Mouse (Mus musculus) ZHBTc4 (cell line): ENCODE data around the gene Trir.
A peak's percentile ranks its signal among the peaks of the same experiment; 100 is the strongest.

Source experiments
- DNase-seq: peaks from one replicate; pipeline ENCODE4 v3.0.0-alpha.2; 2011; ENCODE audit warnings: low read depth, low spot score

Gene Trir

DNA sequence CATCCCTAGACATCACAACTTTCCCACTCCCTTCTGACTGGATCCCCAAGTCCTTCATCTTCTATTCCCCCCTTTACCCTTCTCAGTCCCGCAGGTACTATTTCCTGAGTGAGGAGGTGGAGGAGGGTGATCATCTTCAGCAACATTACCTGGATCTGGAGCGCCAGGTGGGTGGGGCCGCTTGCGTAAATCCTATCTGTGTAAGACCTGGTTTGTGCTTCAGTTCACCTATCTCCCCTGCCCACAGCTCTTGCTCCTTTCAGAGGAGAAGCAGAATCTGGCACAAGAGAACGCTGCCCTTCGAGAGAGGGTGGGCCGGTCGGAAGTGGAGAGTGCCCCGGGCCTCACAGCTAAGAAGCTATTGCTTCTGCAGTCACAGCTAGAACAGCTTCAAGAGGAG lies 32.2 kb upstream of the Trir start:
- DNase-seq: no peak

DNA sequence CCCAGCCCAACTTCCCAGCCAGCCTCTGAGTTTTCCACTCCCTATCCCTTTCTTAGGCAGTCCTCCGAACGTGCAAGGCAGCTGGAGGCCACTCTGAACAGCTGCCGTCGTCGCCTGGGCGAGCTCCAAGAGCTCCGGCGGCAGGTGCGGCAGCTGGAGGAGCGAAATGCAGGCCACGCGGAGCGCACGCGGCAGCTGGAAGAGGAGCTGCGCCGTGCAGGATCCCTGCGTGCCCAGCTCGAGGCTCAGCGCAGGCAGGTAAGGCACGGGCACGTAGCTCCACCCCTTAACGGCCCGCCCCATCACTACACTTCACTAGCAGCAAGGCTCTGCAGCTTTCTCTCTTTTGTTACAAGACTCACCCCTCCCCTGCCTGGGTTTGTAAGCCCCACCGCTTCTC lies 30.9 kb upstream of the Trir start:
- peak; percentile 70 for DNase-seq

DNA sequence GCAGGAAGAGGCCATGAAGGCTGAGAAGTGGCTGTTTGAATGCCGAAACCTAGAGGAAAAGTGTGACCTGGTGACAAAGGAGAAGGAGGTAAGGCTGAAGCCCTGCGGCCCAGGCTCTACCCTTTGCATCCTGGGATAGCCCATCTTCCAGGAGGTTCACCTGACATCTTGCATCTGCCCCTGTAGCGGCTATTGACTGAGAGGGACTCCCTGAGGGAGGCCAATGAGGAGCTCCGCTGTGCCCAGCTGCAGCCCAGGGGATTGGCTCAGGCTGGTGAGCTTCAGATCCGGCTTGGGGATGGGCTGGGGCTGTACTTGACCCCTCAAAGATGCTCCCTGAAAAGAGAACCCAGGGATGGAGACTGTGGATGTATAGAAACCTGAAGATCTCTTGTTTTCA lies 29.6 kb upstream of the Trir start:
- no peak for DNase-seq

DNA sequence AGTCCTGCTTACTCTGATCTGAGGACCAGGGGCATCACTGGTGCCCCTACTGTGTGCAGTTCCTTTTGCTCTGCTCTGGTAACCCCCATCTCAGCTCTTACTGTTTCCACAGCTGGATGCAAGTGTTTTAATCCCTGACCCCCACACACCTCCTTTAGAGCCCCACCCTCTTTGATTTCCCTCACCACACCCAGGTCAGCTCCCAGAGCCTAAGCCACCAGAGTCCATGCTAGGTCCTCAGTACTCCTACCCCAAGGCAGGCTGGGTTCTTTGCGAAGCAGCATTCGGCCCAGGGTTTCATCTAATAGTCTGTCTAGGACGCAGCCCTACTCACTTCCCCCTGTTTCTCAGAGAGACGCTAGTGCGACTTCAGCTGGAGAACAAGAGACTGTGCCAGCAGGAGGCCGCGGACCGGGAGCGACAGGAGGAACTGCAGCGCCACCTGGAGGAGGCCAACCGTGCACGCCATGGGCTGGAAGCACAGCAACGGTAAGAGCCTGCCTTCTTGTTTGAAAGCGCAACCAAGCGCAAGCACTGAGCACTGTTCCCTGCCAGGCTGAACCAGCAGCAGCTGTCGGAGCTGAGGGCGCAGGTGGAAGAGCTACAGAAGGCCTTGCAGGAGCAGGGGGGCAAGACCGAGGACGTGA lies 28.9 kb upstream of the Trir start:
- DNase-seq: peak; percentile 98

DNA sequence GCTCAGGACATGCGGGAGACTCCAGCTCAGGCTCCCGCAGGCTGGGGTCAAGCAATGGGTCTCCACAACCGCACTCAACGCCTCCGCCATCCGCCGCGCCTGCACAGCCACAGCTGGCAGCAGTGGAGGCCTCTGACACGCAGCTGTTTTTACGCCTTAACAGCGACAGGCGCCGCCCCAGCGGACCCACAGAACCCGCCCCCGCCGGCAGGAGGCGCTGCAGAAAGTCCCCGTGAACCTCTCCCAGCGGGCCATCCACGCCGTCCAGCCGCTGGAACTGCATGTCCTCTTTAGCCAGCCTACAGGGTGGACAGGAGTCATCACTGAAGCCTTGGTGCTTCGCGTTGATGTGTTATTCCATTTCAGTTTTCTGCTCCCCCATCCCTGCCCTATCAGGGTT lies 18.9 kb upstream of the Trir start:
- peak; percentile 86 for DNase-seq

DNA sequence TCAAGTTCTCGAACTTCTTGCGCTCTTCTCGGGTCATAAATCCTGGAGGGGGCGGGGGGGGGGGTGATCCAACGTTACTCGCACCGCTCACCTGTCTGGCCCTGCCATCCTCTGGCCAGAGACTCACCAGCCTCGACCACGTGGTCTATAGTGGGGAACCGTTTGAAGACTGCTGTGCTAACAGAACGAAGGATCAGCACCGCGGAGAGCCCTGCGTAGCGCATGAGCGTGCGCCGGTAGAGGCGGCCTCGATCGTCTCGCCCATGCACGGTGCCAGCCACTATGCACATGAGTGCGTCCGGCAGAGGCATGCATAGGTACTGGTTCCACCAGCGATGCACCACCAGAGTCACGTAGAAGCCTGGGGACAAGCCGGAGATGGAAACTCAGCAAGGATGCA lies 15.4 kb upstream of the Trir start:
- peak; percentile 58 for DNase-seq

DNA sequence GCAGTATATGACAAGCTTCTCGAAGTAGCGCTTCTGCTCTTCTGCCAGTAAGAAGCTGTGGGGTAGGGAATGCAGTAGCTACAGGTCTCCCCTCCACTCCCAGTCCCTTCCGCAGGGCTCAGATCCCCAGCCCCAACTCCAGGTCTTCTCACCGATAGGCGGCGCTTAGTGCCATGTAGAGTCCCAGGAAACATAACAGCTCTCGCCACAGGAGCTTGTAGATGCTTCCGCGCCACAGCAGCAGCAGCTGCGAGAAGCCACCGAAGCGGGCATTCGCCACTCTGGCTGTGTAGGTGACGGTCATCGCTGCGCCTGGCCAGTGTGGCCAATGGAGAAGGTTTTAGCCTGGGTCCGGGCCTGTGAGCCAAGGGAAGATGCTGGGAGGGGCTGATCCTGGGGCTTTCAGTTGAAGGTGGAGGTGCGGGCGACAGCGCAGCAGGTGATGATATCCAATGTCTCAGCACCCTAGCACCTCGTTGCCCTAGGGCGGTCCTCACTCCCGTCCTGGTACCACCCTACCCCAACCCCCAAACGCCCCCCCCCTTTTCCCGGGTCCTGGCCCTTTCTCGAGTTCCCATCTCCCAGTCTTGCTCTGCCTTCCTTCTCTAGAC lies 13.3 kb upstream of the Trir start:
- peak; percentile 95 for DNase-seq

DNA sequence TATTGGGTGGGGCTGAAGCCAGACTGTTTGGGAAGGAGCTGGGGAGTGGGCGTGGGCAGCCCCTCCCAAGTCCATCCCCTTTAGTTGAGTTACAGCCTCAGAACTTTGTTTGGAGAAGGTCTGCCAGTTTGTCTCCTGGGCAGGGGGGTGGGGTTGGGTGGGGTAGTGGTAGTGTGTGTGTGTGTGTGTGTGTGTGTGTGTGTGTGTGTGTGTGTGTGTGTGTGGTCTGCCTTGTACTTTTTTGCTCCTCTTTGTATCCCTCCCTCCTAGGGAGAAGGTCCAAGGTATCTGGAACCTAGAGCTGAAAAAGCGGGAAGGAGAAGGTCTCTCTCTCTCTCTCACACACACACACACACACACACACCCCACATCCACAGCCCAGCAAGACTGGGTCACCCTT lies 12.2 kb upstream of the Trir start, which contains the start of gene Best2:
Gene Best2, minus strand, starts transcription at position 101 of the 400 bp plus-strand sequence.
- no peak for DNase-seq

DNA sequence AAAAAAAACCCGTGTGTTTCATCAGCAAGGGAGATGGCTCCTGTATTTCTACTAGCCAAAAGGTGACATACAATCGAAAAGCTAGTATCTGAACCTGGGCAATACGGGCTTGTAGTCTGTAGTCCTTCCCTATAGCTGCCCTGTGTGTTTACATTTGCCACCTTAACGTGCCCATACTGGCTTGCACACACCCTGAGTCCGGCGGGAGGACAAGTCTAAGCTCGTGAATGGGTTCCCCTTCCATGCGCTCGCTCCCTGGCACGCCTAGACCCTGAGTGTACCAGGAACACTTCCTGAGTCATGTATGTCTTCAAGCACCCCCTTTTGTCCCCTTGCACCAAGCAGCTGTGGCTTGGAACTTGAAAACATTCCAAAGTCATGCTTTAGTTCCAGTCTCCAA lies 9.9 kb upstream of the Trir start:
- no peak for DNase-seq

DNA sequence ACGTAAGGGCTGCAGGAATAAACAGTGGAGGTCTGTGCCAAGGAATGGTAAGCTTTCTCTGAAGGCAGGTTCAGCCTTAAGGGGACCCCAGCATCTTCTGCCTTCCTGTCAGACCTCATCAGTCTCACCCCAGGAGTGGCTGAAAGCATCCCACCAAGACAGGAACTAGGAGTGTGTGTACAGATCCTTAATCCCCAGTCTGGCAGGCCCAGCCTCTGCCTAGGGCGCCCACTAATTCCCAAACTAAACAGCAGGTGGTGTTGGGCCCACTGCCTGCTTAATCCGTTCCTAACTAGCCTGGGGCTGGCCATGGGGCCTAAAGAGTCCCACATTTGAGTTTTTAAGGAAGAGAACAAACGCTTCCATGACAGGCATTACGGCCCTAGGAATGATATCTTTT lies 9.4 kb upstream of the Trir start:
- peak; percentile 36 for DNase-seq

DNA sequence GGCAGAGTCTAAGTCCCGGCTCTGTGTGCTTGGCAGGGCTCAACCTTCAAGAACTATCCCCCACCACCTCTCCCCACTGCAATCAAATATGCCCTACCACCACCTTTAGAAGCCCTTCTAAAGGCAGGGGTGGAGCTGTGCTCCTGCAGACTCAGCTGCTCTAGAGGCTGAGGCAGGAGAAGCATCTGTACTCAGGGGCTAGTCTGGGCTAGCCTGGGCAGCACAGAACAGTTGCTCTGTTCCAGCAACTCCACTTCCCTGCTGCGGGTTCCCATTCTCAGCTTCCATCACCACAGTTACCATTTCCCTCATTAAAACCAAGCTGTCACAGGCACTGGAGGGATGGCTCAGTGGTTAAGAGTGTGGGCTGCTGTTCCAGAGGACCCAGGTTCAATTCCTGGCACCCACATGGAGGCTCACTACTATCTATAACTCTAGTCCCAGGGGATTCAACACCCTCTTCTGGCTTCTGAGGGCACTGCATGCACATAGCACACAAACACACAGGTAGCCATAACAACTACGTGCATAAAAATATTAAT lies 5.0 kb upstream of the Trir start:
- peak; percentile 67 for DNase-seq

DNA sequence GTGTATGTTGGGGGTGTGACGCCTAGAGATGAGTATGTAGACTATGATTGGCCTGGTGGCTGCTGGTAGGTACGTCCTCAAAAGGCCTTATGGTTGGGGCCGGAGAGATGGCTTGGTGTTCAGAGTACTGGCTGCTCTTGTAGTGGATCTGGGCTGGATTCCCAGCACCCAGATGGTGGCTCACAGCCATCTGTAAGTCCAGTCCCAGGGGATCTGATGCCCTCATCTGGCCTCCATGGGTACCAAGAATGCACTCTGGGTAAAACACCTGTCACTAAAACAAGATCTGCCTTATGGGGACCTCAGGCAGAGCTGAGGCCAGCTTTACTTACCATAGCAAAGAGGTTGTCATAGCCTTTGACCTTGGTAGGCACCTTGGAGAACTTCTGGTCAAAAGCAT lies 2.8 kb upstream of the Trir start:
- no peak for DNase-seq

DNA sequence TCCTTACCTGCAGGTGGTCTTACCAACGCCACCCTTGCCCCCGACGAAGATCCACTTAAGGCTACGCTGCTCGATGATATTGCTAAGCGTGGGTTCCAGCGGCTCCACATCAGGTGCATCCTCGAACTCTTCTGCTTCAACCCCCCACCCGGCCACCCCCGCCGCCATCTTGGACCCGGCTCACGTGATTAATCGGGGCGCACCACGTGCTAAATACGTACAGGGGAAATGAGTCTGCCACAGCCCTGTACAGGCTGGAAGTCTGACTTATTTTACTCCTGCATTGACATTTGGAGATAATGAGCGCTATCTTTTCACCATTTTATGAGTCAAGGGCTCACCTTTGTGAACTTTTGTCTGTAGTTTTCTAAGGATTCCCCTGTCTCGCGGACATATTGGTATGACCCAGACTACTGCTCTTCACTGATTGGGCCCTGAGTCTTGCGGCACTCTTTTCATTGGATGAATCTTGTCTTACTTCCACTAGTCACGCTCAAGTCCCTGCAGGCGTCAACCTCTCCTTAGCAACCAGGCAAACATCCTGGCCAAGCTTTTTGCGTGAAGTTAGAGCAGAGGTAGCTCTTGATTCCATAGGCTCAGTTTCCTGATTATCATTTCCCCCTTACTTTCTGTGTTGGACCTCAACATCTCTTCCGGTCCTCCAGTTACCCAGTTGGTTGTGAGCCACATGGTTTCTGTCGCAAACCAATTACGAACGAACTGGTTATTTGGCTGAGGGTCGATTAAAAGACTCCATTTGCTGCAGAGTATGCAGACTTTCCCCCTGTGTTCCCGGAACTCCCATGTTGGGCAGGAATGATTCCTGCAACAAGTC lies 1.3 kb upstream of the Trir start, which contains the start of gene Asna1:
Gene Asna1, minus strand, starts transcription at position 184 of the 835 bp plus-strand sequence.
- DNase-seq: peak; percentile 95

DNA sequence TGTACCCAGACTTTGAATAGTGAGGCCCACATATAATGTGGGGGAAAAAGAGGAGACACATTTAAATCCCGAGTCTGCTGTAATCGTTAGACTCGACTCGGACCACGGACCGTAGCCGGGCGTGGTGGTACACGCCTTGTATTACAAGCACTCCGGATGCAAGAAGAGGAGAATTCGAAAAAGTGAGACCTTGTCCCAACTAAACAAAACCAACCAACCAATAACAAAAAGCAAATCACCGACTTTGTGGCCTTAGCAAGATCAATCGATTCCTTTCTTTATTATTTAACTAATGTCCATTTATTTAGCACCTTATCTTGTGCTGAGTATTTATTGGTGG lies 863 bp downstream of the Trir start:
- peak; percentile 41 for DNase-seq

DNA sequence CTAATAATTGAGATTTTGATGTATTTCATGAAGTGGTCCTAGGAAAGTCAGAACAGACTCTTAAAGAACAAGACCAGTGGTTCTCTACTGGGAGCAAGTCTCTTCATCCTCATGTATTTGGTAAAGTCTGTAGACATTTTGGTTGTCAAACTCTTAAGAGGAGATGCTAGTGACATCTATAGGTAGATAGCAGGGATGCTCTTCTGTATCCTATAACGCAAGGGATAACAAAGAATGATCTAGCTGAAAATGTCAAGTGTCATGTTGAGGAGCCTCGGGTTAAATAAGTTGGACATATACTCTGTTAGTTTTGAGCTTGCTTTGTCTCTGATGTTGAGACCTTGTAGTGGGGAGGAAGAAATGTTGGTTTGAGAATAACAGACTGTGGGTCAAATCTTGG lies 1.3 kb downstream of the Trir start:
- no peak for DNase-seq

DNA sequence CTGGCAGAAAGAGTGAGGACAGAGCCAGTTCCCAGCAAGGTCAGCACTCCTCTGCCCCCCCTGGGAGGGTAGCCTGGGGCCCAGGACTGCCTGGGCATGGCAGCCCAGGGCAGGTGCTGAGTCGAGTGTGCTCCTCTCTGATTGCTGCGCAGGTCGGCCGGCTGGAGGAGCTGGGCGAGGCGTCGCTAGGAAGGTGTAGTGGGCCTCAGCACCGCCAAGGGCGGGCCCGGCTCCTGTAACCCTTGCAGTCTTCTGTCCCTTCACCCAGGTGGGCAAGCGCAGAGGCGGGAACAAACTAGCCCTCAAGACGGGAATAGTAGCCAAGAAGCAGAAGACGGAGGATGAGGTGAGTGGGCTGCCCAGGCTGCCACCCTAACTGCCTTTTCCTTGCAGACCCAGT lies 2.6 kb downstream of the Trir start:
- DNase-seq: no peak

DNA sequence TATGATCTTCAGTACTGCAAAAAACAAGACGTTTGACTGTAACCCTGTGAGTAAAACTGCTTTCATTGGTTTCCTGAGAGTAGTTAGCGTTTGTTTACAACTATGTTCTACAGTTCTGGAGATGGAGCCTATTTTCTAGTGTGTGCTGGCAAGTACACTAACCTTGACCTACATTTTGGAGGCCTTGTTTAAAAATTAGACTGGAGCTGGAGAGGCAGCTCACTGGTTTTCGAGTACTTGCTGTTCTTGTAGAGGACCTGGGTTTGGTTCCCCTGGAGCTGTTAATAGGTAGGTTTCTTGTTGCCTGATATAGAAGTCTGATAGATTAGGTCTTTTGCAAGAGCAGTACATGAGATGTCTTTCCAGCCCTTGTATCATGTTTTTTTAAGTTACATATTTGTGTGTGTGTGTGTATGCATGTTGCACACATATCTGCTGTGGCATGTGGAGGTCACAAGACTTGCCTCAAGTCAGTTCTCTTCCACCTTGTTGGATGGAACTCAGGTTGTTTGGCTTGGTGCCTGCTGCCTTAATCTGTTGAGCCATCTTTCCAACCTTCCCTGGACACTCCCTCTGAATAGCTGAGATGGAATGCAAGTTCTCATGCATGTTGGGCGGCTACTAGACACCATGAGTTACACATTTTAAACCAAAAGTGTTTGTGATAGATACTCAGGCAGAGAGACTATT lies 6.1 kb downstream of the Trir start:
- no peak for DNase-seq

DNA sequence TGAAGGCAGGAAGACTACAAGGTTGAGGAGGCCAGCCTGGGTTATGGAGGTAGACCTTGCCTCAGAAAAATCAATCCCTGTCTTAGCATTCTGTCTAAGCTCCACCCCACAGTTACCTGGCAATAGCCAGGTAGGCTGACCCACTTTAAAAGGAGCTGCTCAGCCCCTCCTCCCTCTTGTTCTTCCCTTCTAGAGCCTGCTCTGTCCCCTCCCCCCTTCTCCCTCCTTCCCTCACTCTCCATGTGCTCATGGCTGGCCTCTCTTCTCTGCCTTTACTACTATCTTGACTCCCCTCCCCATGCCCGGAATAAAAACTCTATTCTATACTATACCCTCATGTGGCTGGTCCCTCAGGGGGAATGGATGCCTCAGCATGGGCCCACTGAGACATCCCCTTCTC lies 7.2 kb downstream of the Trir start:
- peak; percentile 38 for DNase-seq

DNA sequence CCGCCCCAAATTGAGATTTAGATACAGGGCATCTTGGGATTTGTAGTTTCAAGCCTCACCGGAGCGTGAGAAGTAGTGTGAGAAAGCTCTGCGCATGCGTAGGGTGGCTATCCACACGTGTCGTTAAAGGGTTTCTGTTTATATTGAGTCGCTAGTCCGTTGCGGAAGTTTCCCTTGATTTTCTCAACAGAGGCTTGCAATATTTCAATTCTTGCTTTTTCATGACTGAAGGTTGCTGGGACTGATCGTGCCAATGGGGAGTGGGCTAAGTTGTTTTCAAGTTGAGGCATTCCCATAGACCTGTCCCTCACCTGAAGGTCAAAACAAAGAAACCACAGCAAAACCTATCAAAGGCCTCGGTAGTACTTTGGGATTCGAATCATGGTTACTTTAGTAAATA lies 8.1 kb downstream of the Trir start:
- peak; percentile 93 for DNase-seq

DNA sequence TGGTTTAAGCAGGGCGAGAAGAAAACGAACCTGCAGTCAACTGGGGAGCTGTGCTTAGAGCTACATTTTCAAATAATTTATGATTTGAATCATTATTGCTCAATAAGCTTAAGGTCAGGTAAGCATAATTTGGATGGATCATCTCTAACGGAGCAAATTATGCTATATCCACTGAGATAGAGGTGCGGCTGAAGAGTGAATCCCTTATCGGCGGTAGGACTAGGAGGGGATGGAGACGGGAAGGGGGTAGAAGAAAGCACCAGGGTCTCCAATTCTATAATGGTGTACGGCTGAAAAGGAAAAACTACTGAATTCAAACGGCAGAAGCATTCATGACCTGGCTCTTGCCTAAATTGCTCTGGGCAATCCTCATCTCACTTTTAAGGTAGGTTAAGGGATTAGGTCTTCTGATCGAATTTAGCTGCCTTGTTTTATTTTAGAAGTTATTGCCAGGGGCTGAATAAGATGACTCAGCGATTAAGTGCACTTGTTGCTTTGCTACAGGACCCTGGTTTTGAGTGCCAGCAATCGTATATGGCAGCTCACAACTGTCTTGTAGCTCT lies 8.6 kb downstream of the Trir start:
- DNase-seq: no peak

DNA sequence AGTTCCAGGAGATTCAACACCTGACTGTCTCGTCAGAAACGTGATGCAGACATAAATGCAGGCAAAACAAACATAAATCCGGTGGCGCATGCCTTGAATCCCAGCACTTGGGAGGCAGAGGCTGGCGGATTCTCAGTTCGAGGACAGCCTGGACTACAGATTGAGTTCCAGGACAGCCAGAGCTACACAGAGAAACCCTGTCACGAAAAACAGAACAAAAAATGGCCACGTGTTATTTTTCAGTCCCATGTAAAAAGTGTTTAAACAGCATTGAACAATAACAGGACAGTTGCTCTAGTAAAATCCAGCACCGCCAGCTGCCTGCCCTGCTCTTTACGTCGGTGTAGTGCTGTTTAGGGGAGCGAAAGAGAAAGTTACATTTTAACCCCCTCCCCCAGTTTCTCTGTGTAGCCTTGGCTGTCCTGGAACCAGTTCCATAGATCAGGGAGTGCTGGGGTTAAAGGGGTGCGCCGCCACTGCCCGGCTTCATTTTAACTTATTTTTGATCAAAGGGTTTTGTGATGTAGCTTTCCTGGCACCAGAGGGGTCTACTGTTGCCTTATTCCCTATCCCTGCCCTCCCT lies 9.2 kb downstream of the Trir start:
- peak; percentile 34 for DNase-seq
